Mouse (Mus musculus) forebrain, embryonic 16.5 days (tissue): ENCODE measurements around the gene Cntf. TPM values are rescaled to one million over a fixed set of nuclear protein-coding genes. Genes with fewer than 3 reads are reported as not detected.
"Not testable (repeated sequence)": the region's sequence is repeated elsewhere in the genome, so short reads cannot be mapped to it uniquely, and the experiment has no call there.

ENCODE experiments used
- ATAC-seq: fragments of 200-750 bp; cut with Nextera tagmentation; 2 replicates; pipeline ENCODE4 v1.8.0; 2017; ENCODE audit warnings: mild to moderate bottlenecking, moderate library complexity
- H3K27ac ChIP-seq: fragments of 300-500 bp; sonication (generic); 2 replicates; pipeline ENCODE4 v1.5.1; 2014; ENCODE audit warnings: low read length, control low read depth
- H3K27me3 ChIP-seq: fragments of 300-500 bp; sonication (generic); replicated peaks from 2 replicates; pipeline ENCODE4 v1.6.1; 2014; ENCODE audit warnings: low read length; ENCODE audit not compliant: control insufficient read depth, insufficient read depth
- H3K36me3 ChIP-seq: fragments of 300-500 bp; sonication (generic); 2 replicates; pipeline ENCODE4 v1.6.1; 2014; ENCODE audit not compliant: control insufficient read depth, insufficient read depth
- H3K4me1 ChIP-seq: fragments of 300-500 bp; sonication (generic); replicated peaks from 2 replicates; pipeline ENCODE4 v1.6.1; 2014; ENCODE audit warnings: low read length; ENCODE audit not compliant: control insufficient read depth, insufficient read depth
- H3K4me2 ChIP-seq: fragments of 300-500 bp; sonication (generic); 2 replicates; pipeline ENCODE4 v1.6.1; 2014; ENCODE audit warnings: mild to moderate bottlenecking, low read length, control low read depth
- H3K4me3 ChIP-seq: fragments of 300-500 bp; sonication (generic); replicated peaks from 2 replicates; pipeline ENCODE4 v1.5.1; 2014; ENCODE audit warnings: mild to moderate bottlenecking, low read length, control low read depth
- H3K9ac ChIP-seq: fragments of 300-500 bp; sonication (generic); replicated peaks from 2 replicates; pipeline ENCODE4 v1.6.1; 2014; ENCODE audit warnings: low read depth, low read length, control low read depth
- H3K9me3 ChIP-seq: fragments of 300-500 bp; sonication (generic); 2 replicates; pipeline ENCODE4 v1.6.1; 2016; ENCODE audit warnings: low read length; ENCODE audit not compliant: control insufficient read depth
- WGBS: fragments of 180-500 bp; shearing (Covaris S2); extraction: QIAGEN DNeasy Blood & Tissue Kit; methylation state at CpG from one replicate; pipeline ENCODE4 v1.1.7; 2014; 5-methylcytosine and 5-hydroxymethylcytosine counted together
- polyA plus RNA-seq: library from polyadenylated mRNA; unstranded; fragments of >200 nt; fragmentation: Nextera tagmentation; extraction: Ambion mirVana; gene quantifications from 2 replicates; pipeline ENCODE4 v1.2.1, GENCODE M21; 2015

Cntf gene
- polyA plus RNA-seq, 1 experiment from 2014 or later: 1.3 TPM

DNA sequence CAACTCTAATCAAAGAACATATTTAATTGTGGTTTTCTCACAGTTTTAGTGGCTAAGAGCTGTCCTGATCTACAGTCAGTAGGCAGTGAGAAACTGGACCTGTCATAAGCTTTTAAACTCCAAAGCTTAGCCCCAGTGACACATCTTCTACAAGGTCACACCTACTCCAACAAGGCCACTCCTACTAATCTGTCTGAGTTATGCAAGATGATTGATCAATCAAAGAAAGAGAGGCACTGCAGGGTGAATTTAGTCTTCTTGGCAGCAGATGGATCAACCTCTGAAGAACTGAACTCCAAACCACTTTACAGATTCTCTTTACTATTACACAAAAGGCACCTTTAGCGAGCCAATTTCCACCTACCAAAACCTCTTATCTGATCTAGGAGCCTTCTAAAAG, 39.6 kb downstream of the Cntf start:
- no peak for ATAC-seq
- Histone ChIP-seq H3K27me3 (no peaks in the 10 kb centered on the region), H3K4me3 (no peak overlapping the region), H3K27ac (no peak overlapping the region), H3K4me1 (no peaks in the 10 kb centered on the region), H3K9me3 (no peaks in the 10 kb centered on the region), H3K4me2 (no peak overlapping the region), H3K36me3 (no peaks in the 10 kb centered on the region), H3K9ac (no peak overlapping the region)
- 83% methylated on average over 1 of the region's 1 CpGs for WGBS

DNA sequence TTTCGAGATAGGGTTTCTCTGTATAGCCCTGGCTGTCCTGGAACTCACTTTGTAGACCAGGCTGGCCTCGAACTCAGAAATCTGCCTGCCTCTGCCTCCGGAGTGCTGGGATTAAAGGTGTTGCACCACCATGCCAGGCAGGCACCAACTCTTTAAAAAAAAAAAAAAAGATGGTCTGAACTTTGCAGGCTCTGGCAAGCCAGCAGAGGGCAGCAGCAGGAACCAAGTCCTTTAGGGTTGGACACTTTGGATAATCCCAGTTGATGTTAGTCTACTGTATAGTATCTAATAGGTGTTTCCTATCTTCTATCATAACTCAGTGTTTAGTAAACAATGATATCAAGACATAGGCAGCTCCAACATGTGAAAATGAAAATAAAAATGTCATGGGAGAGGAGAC, 43.1 kb downstream of the Cntf start:
- Histone ChIP-seq H3K36me3 (no peaks in the 10 kb centered on the region), H3K27ac (no peak overlapping the region), H3K9ac (no peak overlapping the region), H3K4me1 (no peaks in the 10 kb centered on the region), H3K4me3 (no peak overlapping the region), H3K4me2 (no peak overlapping the region), H3K9me3 (no peaks in the 10 kb centered on the region), H3K27me3 (no peaks in the 10 kb centered on the region)
- 88% methylated on average over 2 of the region's 3 CpGs for WGBS
- ATAC-seq: no peak

GRCm38 (mm10) chr19:12721596-12721995, 43.8 kb downstream of the Cntf start:
- H3K4me2 ChIP-seq, ATAC-seq, H3K36me3 ChIP-seq, H3K4me1 ChIP-seq, H3K9ac ChIP-seq, H3K27me3 ChIP-seq, H3K4me3 ChIP-seq, H3K9me3 ChIP-seq, H3K27ac ChIP-seq: not testable (repeated sequence)
- WGBS: 93% methylated on average over 7 of the region's 7 CpGs

DNA sequence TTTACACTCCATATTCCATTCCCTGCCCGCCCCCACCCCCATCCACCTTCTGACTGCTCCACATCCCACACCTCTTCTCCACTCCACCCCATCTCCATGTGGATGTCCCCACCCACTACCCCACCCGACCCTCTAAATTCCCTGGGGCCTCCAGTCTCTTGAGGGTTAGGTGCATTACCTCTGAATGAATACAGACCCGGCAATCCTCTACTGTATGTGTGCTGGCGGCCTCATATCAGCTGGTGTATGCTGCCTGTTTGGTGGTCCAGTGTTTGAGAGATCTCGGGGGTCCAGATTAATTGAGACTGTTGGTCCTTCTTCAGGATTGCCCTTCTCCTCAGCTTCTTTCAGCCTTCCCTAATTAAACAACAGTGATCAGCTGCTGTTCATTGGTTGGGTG, 44.5 kb downstream of the Cntf start:
- not testable (repeated sequence) for H3K9ac ChIP-seq, H3K4me3 ChIP-seq, H3K9me3 ChIP-seq, H3K27ac ChIP-seq, H3K27me3 ChIP-seq, H3K4me1 ChIP-seq, H3K36me3 ChIP-seq, H3K4me2 ChIP-seq, ATAC-seq
- WGBS: 90% methylated on average over 5 of the region's 5 CpGs

- no peaks in the 10 kb centered on the region for H3K27me3 ChIP-seq
- no peak overlapping the region for H3K4me3 ChIP-seq
- H3K36me3 ChIP-seq: no peaks in the 10 kb centered on the region
- no peak for ATAC-seq
- no peak overlapping the region for H3K27ac ChIP-seq
- H3K9me3 ChIP-seq: no peaks in the 10 kb centered on the region
- H3K4me1 ChIP-seq: no peaks in the 10 kb centered on the region
- 58% methylated on average over 2 of the region's 2 CpGs for WGBS
- no peak overlapping the region for H3K9ac ChIP-seq
- H3K4me2 ChIP-seq: no peak overlapping the region
Measured at GRCm38 (mm10) chr19:12720463-12720862, 45.0 kb downstream of the Cntf start.

GRCm38 (mm10) chr19:12719189-12719588, 46.2 kb downstream of the Cntf start:
- 83% methylated on average over 6 of the region's 6 CpGs for WGBS
- Histone ChIP-seq H3K9me3 (no peaks in the 10 kb centered on the region), H3K4me3 (no peak overlapping the region), H3K4me2 (no peak overlapping the region), H3K9ac (no peak overlapping the region), H3K36me3 (no peaks in the 10 kb centered on the region), H3K27me3 (no peaks in the 10 kb centered on the region), H3K27ac (no peak overlapping the region), H3K4me1 (no peaks in the 10 kb centered on the region)
- no peak for ATAC-seq

Other genes with a start within 250 kb of the Cntf start
- gene Fam111a, start 219.9 kb downstream of the Cntf start, polyA plus RNA-seq: 7.7 and 9.8 TPM in 2 replicates
- 0.21 TPM in 1 of 2 replicates, not detected in the other for gene Gm4952, start 165.7 kb downstream of the Cntf start, polyA plus RNA-seq
- not detected in 2 replicates for gene Glyat, start 132.3 kb downstream of the Cntf start, polyA plus RNA-seq
- gene Olfr1442, start 95.2 kb downstream of the Cntf start, polyA plus RNA-seq: not detected in 2 replicates
- not detected in 2 replicates for gene Olfr1443, start 87.5 kb downstream of the Cntf start, polyA plus RNA-seq
- not detected in 2 replicates for gene Keg1, start 69.8 kb downstream of the Cntf start, polyA plus RNA-seq
- gene Zfp91, start 30.5 kb upstream of the Cntf start, polyA plus RNA-seq: 13.1 and 13.3 TPM in 2 replicates
- gene Lpxn, start 30.6 kb upstream of the Cntf start, polyA plus RNA-seq: 0.42 and 0.92 TPM in 2 replicates
- gene Gm5244, start 81.0 kb upstream of the Cntf start, polyA plus RNA-seq: not detected in 2 replicates
- gene Olfr1444, start 91.7 kb upstream of the Cntf start, polyA plus RNA-seq: not detected in 2 replicates
- gene Olfr1445, start 118.2 kb upstream of the Cntf start, polyA plus RNA-seq: not detected in 2 replicates
- not detected in 2 replicates for gene Olfr1446, start 127.9 kb upstream of the Cntf start, polyA plus RNA-seq
- gene Olfr1447, start 138.1 kb upstream of the Cntf start, polyA plus RNA-seq: not detected in 2 replicates
- not detected in 2 replicates for gene Olfr1448, start 158.8 kb upstream of the Cntf start, polyA plus RNA-seq
- gene Olfr1449, start 165.2 kb upstream of the Cntf start, polyA plus RNA-seq: not detected in 2 replicates
- gene Olfr1450, start 184.6 kb upstream of the Cntf start, polyA plus RNA-seq: not detected in 2 replicates
- gene Olfr1451, start 229.4 kb upstream of the Cntf start, polyA plus RNA-seq: not detected in 2 replicates